Mouse (Mus musculus) heart, embryonic 11.5 days (tissue): Measurements from ENCODE around the gene Dis3l2. TPM values are rescaled to one million over a fixed set of nuclear protein-coding genes. Genes with fewer than 3 reads are reported as not detected.

Experiments used
- ATAC-seq: fragments of 200-750 bp; cut with Nextera tagmentation; replicated peaks from 2 replicates; pipeline ENCODE4 v1.8.0; 2017; ENCODE audit warnings: moderate library complexity; ENCODE audit not compliant: insufficient number of reproducible peaks, low FRiP score, low TSS enrichment
- H3K27ac ChIP-seq: fragments of 300-500 bp; sonication (generic); 2 replicates; pipeline ENCODE4 v1.5.1; 2014; ENCODE audit warnings: mild to moderate bottlenecking, low read depth, low read length
- H3K27me3 ChIP-seq: fragments of 300-500 bp; sonication (generic); 2 replicates; pipeline ENCODE4 v1.6.1; 2014; ENCODE audit warnings: mild to moderate bottlenecking, low read length, mixed read lengths; ENCODE audit not compliant: control insufficient read depth, insufficient read depth
- H3K36me3 ChIP-seq: fragments of 300-500 bp; sonication (generic); 2 replicates; pipeline ENCODE4 v1.6.1; 2014; ENCODE audit warnings: mild to moderate bottlenecking, low read length, moderate library complexity, mixed read lengths; ENCODE audit not compliant: control insufficient read depth, insufficient read depth
- H3K4me1 ChIP-seq: fragments of 300-500 bp; sonication (generic); 2 replicates; pipeline ENCODE4 v1.6.1; 2014; ENCODE audit warnings: low read length; ENCODE audit not compliant: control insufficient read depth, insufficient read depth
- H3K4me2 ChIP-seq: fragments of 300-500 bp; sonication (generic); 2 replicates; pipeline ENCODE4 v1.6.1; 2014; ENCODE audit warnings: mild to moderate bottlenecking, moderate library complexity
- H3K4me3 ChIP-seq: fragments of 300-500 bp; sonication (generic); 2 replicates; pipeline ENCODE4 v1.5.1; 2014; ENCODE audit warnings: low read depth, low read length
- H3K9ac ChIP-seq: fragments of 300-500 bp; sonication (generic); 2 replicates; pipeline ENCODE4 v1.6.1; 2014; ENCODE audit warnings: mild to moderate bottlenecking, low read depth, low read length, moderate library complexity
- H3K9me3 ChIP-seq: fragments of 300-500 bp; sonication (generic); replicated peaks from 2 replicates; pipeline ENCODE4 v1.6.1; 2016; ENCODE audit warnings: low read length; ENCODE audit not compliant: control insufficient read depth
- WGBS: fragments of 180-500 bp; shearing (Covaris S2); extraction: QIAGEN DNeasy Blood & Tissue Kit; methylation state at CpG from one replicate; pipeline ENCODE4 v1.1.7; 2014; ENCODE audit not compliant: insufficient replicate concordance; 5-methylcytosine and 5-hydroxymethylcytosine counted together
- polyA plus RNA-seq: library from polyadenylated mRNA; unstranded; fragments of >200 nt; fragmentation: Nextera tagmentation; extraction: Ambion mirVana; gene quantifications from 2 replicates; pipeline ENCODE4 v1.2.1, GENCODE M21; 2014

The Dis3l2 gene
- 15.8 and 18.6 TPM in 2 replicates for polyA plus RNA-seq

DNA sequence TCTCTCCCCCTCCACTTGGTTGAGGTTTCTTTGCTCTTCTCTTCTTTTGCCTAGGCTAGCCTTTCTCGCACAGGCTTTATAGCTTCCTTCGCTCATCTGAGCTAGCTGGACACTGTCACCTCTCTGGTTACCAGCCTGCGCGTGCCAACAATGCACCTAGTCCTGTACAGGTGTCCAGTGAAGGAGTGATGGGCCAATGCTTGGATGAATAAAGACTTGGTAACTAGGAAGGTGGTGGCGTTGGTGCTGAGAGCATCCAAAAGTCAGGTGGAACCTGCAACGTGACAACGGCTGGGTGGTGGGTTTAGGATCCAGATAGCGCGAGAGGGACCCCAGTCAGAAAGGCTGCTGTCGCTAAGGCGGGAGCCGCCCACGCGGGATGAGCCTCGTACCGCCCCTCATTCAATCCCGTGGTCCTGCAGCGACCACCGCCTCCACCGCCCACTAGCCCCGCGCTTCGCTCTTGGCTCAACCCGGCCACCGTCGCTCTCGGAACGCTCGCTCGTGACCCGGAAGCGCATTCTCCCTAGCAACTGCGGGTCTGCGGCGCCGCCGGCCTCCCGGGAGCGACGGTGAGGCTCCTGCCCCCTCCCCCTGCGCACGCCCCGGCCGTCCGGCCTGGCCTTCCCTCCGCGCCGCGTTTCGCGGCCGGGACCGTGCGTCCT lies at the start of gene Dis3l2:
Gene Dis3l2 (plus strand): TSS at position 509 of the 665 bp plus-strand sequence.
- Histone ChIP-seq H3K4me3 (peak within 1 kb of the TSS; percentile 79), H3K27ac (peak within 1 kb of the TSS; percentile 87), H3K36me3 (no peaks in the 10 kb centered on the region), H3K4me1 (0 out of 2 replicates have a peak, but pooled peaks cover 5% of the 10 kb centered on the region), H3K9ac (peak within 1 kb of the TSS; percentile 94), H3K9me3 (no peaks in the 10 kb centered on the region), H3K4me2 (peak within 1 kb of the TSS; percentile 75), H3K27me3 (no peaks in the 10 kb centered on the region)
- peak; percentile 87 for ATAC-seq
- WGBS: 3% methylated on average over 54 of the region's 54 CpGs

DNA sequence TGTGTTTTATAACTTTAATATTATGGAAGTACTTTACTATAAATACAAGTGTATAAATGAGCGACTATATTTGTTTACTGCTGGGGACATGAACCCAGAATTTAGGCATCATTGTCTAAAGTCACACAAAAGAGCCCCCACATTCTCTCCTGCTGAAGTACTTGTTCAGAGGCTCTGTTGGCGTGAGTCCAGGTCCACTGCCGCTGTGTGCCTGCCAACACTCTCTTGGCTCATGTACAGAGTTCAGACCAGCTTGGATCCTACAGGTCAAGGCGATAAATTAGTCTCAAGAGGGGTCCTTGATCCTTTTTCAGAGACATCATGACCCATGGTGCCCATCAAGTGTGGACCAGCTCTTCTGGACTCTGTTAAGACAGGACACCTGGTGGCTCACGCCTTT lies 46.5 kb upstream of the Dis3l2 start:
- H3K27me3 ChIP-seq: no peaks in the 10 kb centered on the region; the same call in 1 of the 2 replicates
- no peak overlapping the region for H3K27ac ChIP-seq
- H3K4me1 ChIP-seq: no peaks in the 10 kb centered on the region
- WGBS: 78% methylated on average over 5 of the region's 5 CpGs
- H3K4me3 ChIP-seq: no peak overlapping the region
- no peaks in the 10 kb centered on the region for H3K36me3 ChIP-seq
- no peak for ATAC-seq
- no peaks in the 10 kb centered on the region for H3K9me3 ChIP-seq
- no peak overlapping the region for H3K4me2 ChIP-seq
- no peak overlapping the region for H3K9ac ChIP-seq

DNA sequence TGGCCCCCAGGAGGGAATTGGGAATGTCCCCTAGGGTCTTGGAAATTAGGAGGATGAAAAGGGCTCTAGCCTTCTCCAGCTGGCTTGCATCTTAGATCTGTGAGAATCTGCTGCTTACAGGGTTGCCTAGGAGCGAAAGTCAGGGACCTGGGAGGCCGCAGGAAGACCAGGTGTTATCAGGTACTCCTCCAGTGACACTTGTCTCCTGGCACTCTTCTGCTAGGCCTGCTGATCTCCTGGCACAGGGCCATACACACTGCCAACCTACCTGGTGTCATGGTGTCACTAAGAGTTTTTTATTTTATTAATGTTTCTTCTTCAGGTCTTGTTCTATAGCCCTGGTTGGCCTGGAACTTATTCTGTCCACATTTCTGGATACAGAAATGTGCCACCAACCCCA lies 38.5 kb upstream of the Dis3l2 start:
- Histone ChIP-seq H3K4me3 (no peak overlapping the region), H3K9me3 (no peaks in the 10 kb centered on the region), H3K27me3 (peaks cover 37% of the 10 kb centered on the region), H3K9ac (no peak overlapping the region), H3K4me2 (no peak overlapping the region), H3K36me3 (no peaks in the 10 kb centered on the region), H3K27ac (no peak overlapping the region), H3K4me1 (peaks cover 3% of the 10 kb centered on the region; the same call in 1 of the 2 replicates)
- 41% methylated on average over 2 of the region's 2 CpGs for WGBS
- no peak for ATAC-seq

DNA sequence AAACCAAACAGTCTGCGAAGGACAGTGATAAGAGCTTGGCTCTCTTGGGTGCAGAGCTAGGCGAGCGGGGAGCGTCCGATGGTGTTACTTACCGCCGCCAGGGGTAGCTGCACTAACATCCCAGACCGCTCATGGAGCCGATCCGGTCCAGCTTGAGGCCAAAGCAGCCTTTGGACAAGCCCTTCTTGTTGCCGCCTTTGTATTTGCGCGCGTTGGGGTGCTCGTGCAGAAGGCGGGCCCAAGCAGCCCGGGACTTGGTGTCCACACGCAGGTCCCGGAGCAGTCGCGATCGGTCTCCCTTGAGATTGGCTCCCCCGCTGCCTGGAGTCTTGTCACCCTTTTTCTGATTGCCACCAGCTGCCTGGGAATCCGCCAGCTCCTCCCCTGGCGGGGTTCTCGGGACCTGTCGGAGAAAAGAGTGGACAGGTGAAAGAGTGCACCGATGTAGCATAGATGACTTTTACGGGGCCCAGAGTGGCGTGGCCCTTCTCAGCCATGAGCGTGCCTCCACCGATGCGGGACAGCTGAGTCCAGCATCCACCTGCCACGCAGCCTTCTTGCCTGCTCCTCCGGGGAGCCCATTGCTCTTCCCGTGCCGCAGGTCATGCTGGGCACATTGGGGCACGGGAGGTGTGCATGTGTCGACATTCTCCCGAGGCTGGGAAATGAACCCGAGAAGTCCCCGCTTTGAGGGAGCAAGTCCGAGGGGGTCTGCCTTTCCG lies 33.9 kb upstream of the Dis3l2 start:
- H3K27me3 ChIP-seq: peaks cover 52% of the 10 kb centered on the region
- ATAC-seq: peak; percentile 54; the same call in 1 of the 2 replicates
- H3K9ac ChIP-seq: peak overlapping the region; percentile 58; the same call in 1 of the 2 replicates
- H3K27ac ChIP-seq: no peak overlapping the region
- peak overlapping the region; percentile 47 for H3K4me3 ChIP-seq
- H3K36me3 ChIP-seq: no peaks in the 10 kb centered on the region
- peak overlapping the region; percentile 86 for H3K4me2 ChIP-seq
- peaks cover 3% of the 10 kb centered on the region; the same call in 1 of the 2 replicates for H3K4me1 ChIP-seq
- H3K9me3 ChIP-seq: no peaks in the 10 kb centered on the region
- WGBS: 1% methylated on average over 44 of the region's 44 CpGs

DNA sequence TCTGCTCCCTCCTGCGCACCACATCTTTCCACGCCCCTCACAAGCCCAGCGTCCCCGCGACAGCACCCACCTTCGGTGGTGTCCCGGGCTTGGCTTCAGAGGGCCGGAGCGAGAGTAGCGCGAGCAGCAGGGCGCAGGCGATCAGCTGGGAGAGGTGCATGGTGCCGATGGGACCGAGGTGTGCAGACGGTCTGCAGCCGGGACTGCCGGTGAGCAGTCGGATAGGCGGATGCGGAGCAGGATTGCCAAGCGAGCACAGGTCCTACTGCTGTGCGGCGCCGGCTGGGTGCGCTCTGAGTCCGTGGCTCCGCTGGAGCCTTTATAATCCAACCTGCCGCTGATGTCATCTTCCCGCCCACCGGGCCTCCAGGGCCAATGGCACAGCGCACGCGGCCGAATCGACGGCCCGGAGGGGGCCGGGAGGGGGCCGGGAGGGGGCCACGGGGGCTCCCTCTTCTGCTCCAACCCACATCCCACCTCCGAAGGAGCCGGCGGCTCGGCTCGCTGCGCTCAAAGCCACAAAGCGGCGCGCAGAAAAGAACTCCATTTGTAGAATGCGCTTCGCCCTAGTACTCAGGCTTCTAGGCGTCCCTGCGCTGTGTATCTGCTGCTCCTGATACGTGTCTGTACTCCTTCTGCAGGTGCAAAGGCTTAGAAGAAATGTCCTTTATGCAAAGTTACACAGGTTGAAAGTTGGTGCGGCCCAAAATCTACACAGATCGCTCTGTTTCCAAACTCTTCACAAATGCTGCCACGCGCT lies 33.1 kb upstream of the Dis3l2 start, which contains the start of gene Nppc:
Gene Nppc (minus strand): TSS at position 293 of the 760 bp plus-strand sequence.
- 4% methylated on average over 59 of the region's 59 CpGs for WGBS
- peak within 1 kb of the TSS; percentile 86 for H3K4me2 ChIP-seq
- peaks cover 52% of the 10 kb centered on the region for H3K27me3 ChIP-seq
- H3K4me3 ChIP-seq: peak within 1 kb of the TSS; percentile 47
- H3K36me3 ChIP-seq: no peaks in the 10 kb centered on the region
- H3K9me3 ChIP-seq: no peaks in the 10 kb centered on the region
- peak; percentile 74 for ATAC-seq
- H3K27ac ChIP-seq: no peak within 1 kb of the TSS
- H3K4me1 ChIP-seq: peaks cover 3% of the 10 kb centered on the region; the same call in 1 of the 2 replicates
- peak within 1 kb of the TSS; percentile 58 for H3K9ac ChIP-seq

DNA sequence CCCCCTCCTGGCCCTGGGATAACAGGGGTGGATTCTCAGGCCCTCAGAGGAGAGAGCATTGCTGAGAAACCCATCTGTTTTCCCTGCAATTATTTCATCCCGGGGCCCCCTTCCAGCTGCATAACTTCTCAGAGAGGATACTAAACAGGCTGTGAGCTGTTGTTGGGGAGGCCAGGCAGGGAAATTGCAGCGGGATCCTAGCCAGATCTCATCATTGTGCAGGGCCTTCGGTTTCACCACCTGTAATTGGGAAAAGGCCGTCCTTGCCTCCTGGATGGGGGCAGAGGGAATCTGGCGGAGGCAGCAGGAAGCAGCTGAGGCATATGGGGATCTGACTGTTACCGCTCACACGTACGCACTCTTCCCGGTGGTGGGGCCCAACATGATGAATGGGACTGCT lies 29.2 kb upstream of the Dis3l2 start:
- no peak overlapping the region for H3K4me3 ChIP-seq
- H3K9me3 ChIP-seq: no peaks in the 10 kb centered on the region
- 61% methylated on average over 9 of the region's 9 CpGs for WGBS
- no peak overlapping the region for H3K9ac ChIP-seq
- H3K4me1 ChIP-seq: peaks cover 3% of the 10 kb centered on the region; the same call in 1 of the 2 replicates
- H3K27ac ChIP-seq: no peak overlapping the region
- H3K36me3 ChIP-seq: no peaks in the 10 kb centered on the region
- no peak overlapping the region for H3K4me2 ChIP-seq
- H3K27me3 ChIP-seq: peaks cover 25% of the 10 kb centered on the region
- ATAC-seq: no peak

DNA sequence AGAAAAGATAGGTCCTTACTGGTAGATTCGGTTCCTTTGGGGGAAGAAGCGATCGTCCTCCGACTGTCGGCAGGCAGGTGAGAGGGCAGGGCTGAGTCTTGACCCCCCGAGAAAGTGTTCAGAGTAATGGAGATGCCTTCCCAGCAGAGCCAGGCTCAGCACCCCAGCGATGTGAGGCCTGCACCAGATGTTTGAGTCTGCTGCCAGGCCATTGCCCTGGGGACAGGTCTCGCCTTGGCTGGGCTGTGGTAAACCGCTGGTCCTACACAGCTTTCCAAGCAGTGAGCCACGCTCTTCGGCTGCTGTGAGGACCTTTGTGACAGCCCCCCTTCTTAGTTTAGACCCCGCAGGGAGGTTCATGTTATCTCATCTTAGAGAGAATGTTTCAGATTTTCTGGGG lies 28.5 kb upstream of the Dis3l2 start:
- WGBS: 81% methylated on average over 12 of the region's 12 CpGs
- H3K4me1 ChIP-seq: no peaks in the 10 kb centered on the region; the same call in 1 of the 2 replicates
- H3K4me3 ChIP-seq: no peak overlapping the region
- ATAC-seq: no peak
- no peak overlapping the region for H3K4me2 ChIP-seq
- no peaks in the 10 kb centered on the region for H3K9me3 ChIP-seq
- no peaks in the 10 kb centered on the region for H3K36me3 ChIP-seq
- no peak overlapping the region for H3K27ac ChIP-seq
- peaks cover 19% of the 10 kb centered on the region for H3K27me3 ChIP-seq
- no peak overlapping the region for H3K9ac ChIP-seq

DNA sequence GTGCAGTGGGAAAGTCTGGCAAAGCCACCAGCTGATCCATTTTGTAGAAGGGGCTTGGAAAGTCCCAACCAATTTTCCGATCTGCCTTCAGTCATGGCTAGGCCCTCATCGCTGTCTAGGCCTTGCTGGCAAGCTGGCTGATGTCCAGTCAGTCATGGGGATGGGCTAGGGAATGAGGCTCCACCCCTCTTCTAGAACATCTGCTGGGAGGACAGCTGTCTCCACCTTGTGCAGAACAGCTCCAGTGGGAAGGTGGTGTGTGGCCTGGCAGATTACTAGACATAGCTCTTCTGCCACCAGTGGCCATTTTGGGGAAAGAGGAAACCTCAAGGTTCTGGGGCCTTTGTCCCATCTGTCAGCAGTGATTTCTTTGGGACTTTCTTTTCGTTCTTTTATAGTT lies 26.0 kb upstream of the Dis3l2 start:
- no peak overlapping the region for H3K27ac ChIP-seq
- WGBS: 74% methylated on average over 3 of the region's 3 CpGs

More for the DNA sequence above, 26.0 kb upstream of the Dis3l2 start:
- Histone ChIP-seq H3K4me1 (no peaks in the 10 kb centered on the region), H3K27me3 (peaks cover 3% of the 10 kb centered on the region; the same call in 1 of the 2 replicates), H3K36me3 (no peaks in the 10 kb centered on the region), H3K4me3 (no peak overlapping the region), H3K9me3 (no peaks in the 10 kb centered on the region), H3K9ac (no peak overlapping the region), H3K4me2 (no peak overlapping the region)
- no peak for ATAC-seq
